Mouse (Mus musculus) neural tube, embryonic 13.5 days (tissue): ENCODE measurements around the gene Plekhg2. TPM values are rescaled to one million over a fixed set of nuclear protein-coding genes. Genes with fewer than 3 reads are reported as not detected.

Source experiments
- ATAC-seq: fragments of 200-750 bp; cut with Nextera tagmentation; 2 replicates; pipeline ENCODE4 v1.8.0; 2017; ENCODE audit warnings: low read depth, mild to moderate bottlenecking, moderate TSS enrichment, moderate library complexity
- H3K27ac ChIP-seq: fragments of 300-500 bp; sonication (generic); replicated peaks from 2 replicates; pipeline ENCODE4 v1.5.1; 2015; ENCODE audit warnings: moderate library complexity, mild to moderate bottlenecking, inconsistent platforms
- H3K27me3 ChIP-seq: fragments of 300-500 bp; sonication (generic); 2 replicates; pipeline ENCODE4 v1.6.1; 2015; ENCODE audit warnings: mild to moderate bottlenecking, inconsistent platforms
- H3K36me3 ChIP-seq: fragments of 300-500 bp; sonication (generic); 2 replicates; pipeline ENCODE4 v1.6.1; 2015; ENCODE audit warnings: mild to moderate bottlenecking, inconsistent platforms
- H3K4me1 ChIP-seq: fragments of 300-500 bp; sonication (generic); replicated peaks from 2 replicates; pipeline ENCODE4 v1.6.1; 2015; ENCODE audit warnings: inconsistent platforms
- H3K4me2 ChIP-seq: fragments of 300-500 bp; sonication (generic); 2 replicates; pipeline ENCODE4 v1.6.1; 2015; ENCODE audit warnings: inconsistent platforms, mild to moderate bottlenecking, moderate library complexity
- H3K4me3 ChIP-seq: fragments of 300-500 bp; sonication (generic); 2 replicates; pipeline ENCODE4 v1.5.1; 2015; ENCODE audit warnings: mild to moderate bottlenecking, inconsistent platforms
- H3K9ac ChIP-seq: fragments of 300-500 bp; sonication (generic); 2 replicates; pipeline ENCODE4 v1.6.1; 2015; ENCODE audit warnings: moderate library complexity, mild to moderate bottlenecking, inconsistent platforms
- H3K9me3 ChIP-seq: fragments of 300-500 bp; sonication (generic); 2 replicates; pipeline ENCODE4 v1.6.1; 2016; ENCODE audit warnings: inconsistent platforms
- WGBS: fragments of 180-500 bp; shearing (Covaris S2); methylation state at CpG from one replicate; pipeline ENCODE4 v1.1.7; 2015; 5-methylcytosine and 5-hydroxymethylcytosine counted together
- polyA plus RNA-seq: library from polyadenylated mRNA; unstranded; fragments of >200 nt; fragmentation: Nextera tagmentation; extraction: Ambion mirVana; gene quantifications from 2 replicates; pipeline ENCODE4 v1.2.1, GENCODE M21; 2015

Plekhg2 gene
- polyA plus RNA-seq, 1 experiment from 2014 or later, result 33.8 TPM

DNA sequence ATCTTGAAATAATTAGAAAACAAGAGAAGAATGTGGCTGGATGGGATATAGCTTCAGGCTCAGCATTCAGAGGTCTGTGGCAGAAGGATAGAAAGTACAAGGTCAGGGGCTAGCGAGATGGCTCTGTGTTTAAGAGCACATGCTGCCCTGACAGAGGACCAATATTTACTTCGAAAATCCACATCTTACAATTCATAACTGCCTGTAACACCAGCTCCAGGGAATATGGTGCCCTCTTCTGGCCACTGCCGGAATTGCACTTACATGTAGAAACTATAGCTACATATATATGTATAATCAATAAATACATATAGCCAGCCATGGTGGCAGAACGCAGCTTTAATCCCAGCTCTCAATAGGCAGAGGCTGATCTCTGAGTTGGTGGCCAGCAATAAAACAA is 27.8 kb downstream of the Plekhg2 start:
- no peak overlapping the region for H3K4me3 ChIP-seq
- no peak overlapping the region for H3K4me2 ChIP-seq
- no peaks in the 10 kb centered on the region for H3K27me3 ChIP-seq
- WGBS, result 7% methylated on average over 4 of the region's 4 CpGs
- no peak overlapping the region for H3K27ac ChIP-seq
- no peaks in the 10 kb centered on the region for H3K9me3 ChIP-seq
- H3K36me3 ChIP-seq, result no peaks in the 10 kb centered on the region
- H3K9ac ChIP-seq, result no peak overlapping the region
- peaks cover 3% of the 10 kb centered on the region for H3K4me1 ChIP-seq
- ATAC-seq, result no peak

DNA sequence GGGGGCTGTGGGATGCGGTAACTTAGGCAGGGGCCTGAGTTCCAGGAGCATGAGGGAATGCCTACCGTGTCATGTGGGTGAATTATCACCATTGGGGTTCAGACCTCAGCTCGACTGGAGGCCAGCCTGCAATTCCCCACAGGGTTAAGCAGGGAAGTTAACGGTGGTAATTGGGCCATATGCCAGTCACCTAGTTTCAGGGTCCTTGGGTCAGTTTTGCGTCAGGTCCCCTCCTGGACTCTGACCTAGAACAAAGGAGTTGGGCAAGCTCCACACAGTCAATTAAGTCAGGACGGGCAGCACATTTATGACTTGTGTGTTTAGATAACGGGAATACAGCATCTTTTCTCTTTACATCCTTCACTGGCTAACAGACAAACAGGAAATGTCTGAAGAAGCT is 31.0 kb downstream of the Plekhg2 start:
- Histone ChIP-seq H3K9me3 (no peaks in the 10 kb centered on the region), H3K4me2 (no peak overlapping the region), H3K27me3 (no peaks in the 10 kb centered on the region), H3K4me3 (no peak overlapping the region), H3K4me1 (peaks cover 16% of the 10 kb centered on the region), H3K36me3 (no peaks in the 10 kb centered on the region), H3K9ac (no peak overlapping the region), H3K27ac (no peak overlapping the region)
- WGBS, result 21% methylated on average over 7 of the region's 7 CpGs
- ATAC-seq, result no peak

- Histone ChIP-seq H3K27ac (peak overlapping the region; percentile 85), H3K36me3 (peaks cover 9% of the 10 kb centered on the region; the same call in 1 of the 2 replicates), H3K4me1 (peaks cover 30% of the 10 kb centered on the region), H3K4me2 (peak overlapping the region; percentile 89), H3K9ac (peak overlapping the region; percentile 96; the same call in 1 of the 2 replicates), H3K9me3 (no peaks in the 10 kb centered on the region), H3K27me3 (no peaks in the 10 kb centered on the region), H3K4me3 (peak overlapping the region; percentile 89)
- 0 out of 2 replicates have a peak, but pooled peaks have one; percentile 3 for ATAC-seq
- WGBS, result 78% methylated on average over 19 of the region's 19 CpGs
Observed at GRCm38 (mm10) chr7:28339213-28339917, 33.0 kb downstream of the Plekhg2 start.

GRCm38 (mm10) chr7:28338108-28338998 is 34.0 kb downstream of the Plekhg2 start, which contains the start of gene Supt5:
Gene Supt5, minus strand, starts transcription at chr7:28338746.
- Histone ChIP-seq H3K4me1 (peaks cover 30% of the 10 kb centered on the region), H3K9ac (peak within 1 kb of the TSS; percentile 96), H3K9me3 (no peaks in the 10 kb centered on the region), H3K36me3 (peaks cover 14% of the 10 kb centered on the region; the same call in 1 of the 2 replicates), H3K4me3 (peak within 1 kb of the TSS; percentile 89), H3K27me3 (no peaks in the 10 kb centered on the region), H3K27ac (peak within 1 kb of the TSS; percentile 85), H3K4me2 (peak within 1 kb of the TSS; percentile 89)
- WGBS, result under 1% methylated on average over 77 of the region's 77 CpGs
- peak; percentile 99 for ATAC-seq

DNA sequence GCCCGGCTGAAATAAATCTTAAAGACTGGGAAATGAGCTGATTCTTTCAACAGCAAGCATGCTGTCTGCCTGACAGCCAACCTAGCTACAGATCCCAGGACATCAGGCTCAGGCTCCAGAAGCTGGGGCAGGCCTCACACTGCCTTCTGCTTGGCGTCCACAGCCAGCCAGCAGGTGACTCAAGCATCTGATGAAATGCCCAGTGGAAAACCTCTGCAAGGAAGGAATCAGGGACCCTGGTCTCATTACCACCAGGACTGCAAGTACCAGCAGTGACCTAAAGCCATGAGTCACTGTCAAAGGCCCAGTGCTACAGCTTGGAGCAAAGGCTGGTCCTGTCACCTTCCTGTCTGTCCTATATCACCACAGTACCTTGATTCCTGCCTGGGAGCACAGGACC is 36.9 kb downstream of the Plekhg2 start:
- Histone ChIP-seq H3K27ac (no peak overlapping the region), H3K4me1 (peaks cover 30% of the 10 kb centered on the region), H3K4me3 (no peak overlapping the region), H3K9ac (no peak overlapping the region), H3K4me2 (no peak overlapping the region), H3K9me3 (no peaks in the 10 kb centered on the region), H3K36me3 (peaks cover 36% of the 10 kb centered on the region), H3K27me3 (no peaks in the 10 kb centered on the region)
- WGBS, result 91% methylated on average over 2 of the region's 2 CpGs
- ATAC-seq, result no peak

DNA sequence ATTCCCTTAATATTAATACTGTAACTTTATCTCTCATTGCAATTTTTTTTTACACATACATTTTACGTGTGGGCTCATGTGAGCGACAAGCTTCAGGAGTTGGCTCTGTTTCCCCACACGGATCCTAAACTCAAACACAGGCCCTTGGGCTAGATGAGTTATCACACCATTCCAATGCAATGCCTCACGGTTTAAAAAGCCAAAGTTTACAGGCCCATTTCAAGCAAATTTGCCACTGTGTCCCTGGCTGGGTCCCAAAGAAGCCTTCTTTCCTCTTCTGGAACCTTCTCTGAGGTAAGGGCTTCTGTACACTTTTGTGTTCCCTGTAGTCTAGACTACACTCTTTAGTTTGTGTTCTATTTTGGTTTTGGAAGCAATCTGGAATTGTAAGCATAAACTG is 37.9 kb downstream of the Plekhg2 start:
- Histone ChIP-seq H3K4me3 (no peak overlapping the region), H3K9me3 (no peaks in the 10 kb centered on the region), H3K27ac (no peak overlapping the region), H3K4me2 (no peak overlapping the region), H3K27me3 (no peaks in the 10 kb centered on the region), H3K9ac (no peak overlapping the region), H3K4me1 (peaks cover 30% of the 10 kb centered on the region), H3K36me3 (peaks cover 45% of the 10 kb centered on the region)
- ATAC-seq, result no peak
- 91% methylated on average over 4 of the region's 4 CpGs for WGBS

DNA sequence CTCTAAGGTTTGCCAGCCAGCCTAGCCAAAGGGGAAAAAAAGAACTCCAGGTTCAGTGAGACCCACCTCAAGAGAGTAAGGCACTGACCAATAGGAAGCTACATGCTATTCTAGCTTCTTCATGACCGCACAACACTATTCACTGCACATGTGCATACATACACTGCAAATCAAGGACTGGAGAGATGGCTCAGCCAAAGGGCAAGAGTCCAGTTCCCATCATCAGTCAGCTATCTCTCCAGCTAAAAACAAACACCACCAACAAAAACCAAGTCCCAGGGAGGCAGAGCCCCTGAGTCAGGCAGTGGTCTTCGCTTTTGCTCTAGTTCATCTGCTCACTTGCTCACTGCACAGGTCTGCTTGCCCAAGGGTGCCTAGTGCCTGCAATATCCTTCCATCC is 44.1 kb downstream of the Plekhg2 start:
- 92% methylated on average over 2 of the region's 2 CpGs for WGBS
- Histone ChIP-seq H3K9ac (no peak overlapping the region), H3K4me3 (no peak overlapping the region), H3K36me3 (peaks cover 94% of the 10 kb centered on the region), H3K27me3 (no peaks in the 10 kb centered on the region), H3K4me2 (no peak overlapping the region), H3K9me3 (no peaks in the 10 kb centered on the region), H3K4me1 (no peaks in the 10 kb centered on the region), H3K27ac (no peak overlapping the region)
- ATAC-seq, result no peak

- WGBS, result 81% methylated on average over 4 of the region's 4 CpGs
- H3K9ac ChIP-seq, result no peak overlapping the region
- no peaks in the 10 kb centered on the region for H3K4me1 ChIP-seq
- H3K4me3 ChIP-seq, result no peak overlapping the region
- H3K36me3 ChIP-seq, result peaks cover 100% of the 10 kb centered on the region
- no peak for ATAC-seq
- no peaks in the 10 kb centered on the region for H3K27me3 ChIP-seq
- no peak overlapping the region for H3K27ac ChIP-seq
- H3K4me2 ChIP-seq, result no peak overlapping the region
- H3K9me3 ChIP-seq, result no peaks in the 10 kb centered on the region
Observed at GRCm38 (mm10) chr7:28326457-28326856, 45.9 kb downstream of the Plekhg2 start.

- Histone ChIP-seq H3K27me3 (no peaks in the 10 kb centered on the region), H3K9ac (no peak overlapping the region), H3K4me3 (no peak overlapping the region), H3K4me1 (no peaks in the 10 kb centered on the region), H3K9me3 (no peaks in the 10 kb centered on the region), H3K36me3 (peaks cover 100% of the 10 kb centered on the region), H3K4me2 (no peak overlapping the region), H3K27ac (no peak overlapping the region)
- no peak for ATAC-seq
- 95% methylated on average over 8 of the region's 8 CpGs for WGBS
Observed at GRCm38 (mm10) chr7:28325293-28325692, 47.1 kb downstream of the Plekhg2 start.

- Histone ChIP-seq H3K27me3 (no peaks in the 10 kb centered on the region), H3K4me3 (no peak overlapping the region), H3K9me3 (no peaks in the 10 kb centered on the region), H3K27ac (no peak overlapping the region), H3K4me2 (no peak overlapping the region), H3K4me1 (no peaks in the 10 kb centered on the region), H3K36me3 (peaks cover 100% of the 10 kb centered on the region), H3K9ac (no peak overlapping the region)
- WGBS, result 94% methylated on average over 15 of the region's 15 CpGs
- no peak for ATAC-seq
Observed at GRCm38 (mm10) chr7:28321974-28322720, 50.3 kb downstream of the Plekhg2 start.

DNA sequence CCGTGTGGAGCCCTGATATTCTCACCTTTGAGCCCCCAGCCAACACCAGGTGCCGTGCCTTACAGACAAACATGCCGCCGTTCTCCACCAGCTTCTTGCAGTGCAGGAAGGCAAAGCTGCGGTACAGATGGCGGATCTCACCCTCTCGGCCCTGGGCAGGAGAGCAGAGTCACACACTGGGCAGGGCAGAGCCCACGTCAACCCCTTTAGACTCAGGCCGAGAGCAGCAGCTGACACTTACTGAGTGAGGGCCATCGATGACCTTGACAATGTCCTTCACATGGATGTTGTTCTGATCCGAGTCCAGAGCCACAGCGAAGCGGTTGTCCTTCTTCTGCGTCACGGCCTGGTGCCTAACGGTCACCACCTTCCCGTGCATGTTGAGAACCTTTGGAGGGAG is 53.7 kb downstream of the Plekhg2 start:
- Histone ChIP-seq H3K4me3 (no peak overlapping the region), H3K9me3 (no peaks in the 10 kb centered on the region), H3K27ac (no peak overlapping the region), H3K36me3 (peaks cover 99% of the 10 kb centered on the region), H3K27me3 (no peaks in the 10 kb centered on the region), H3K4me2 (no peak overlapping the region), H3K4me1 (no peaks in the 10 kb centered on the region), H3K9ac (no peak overlapping the region)
- 94% methylated on average over 17 of the region's 17 CpGs for WGBS
- ATAC-seq, result no peak

GRCm38 (mm10) chr7:28318036-28318435 is 54.4 kb downstream of the Plekhg2 start:
- Histone ChIP-seq H3K27me3 (no peaks in the 10 kb centered on the region), H3K9me3 (no peaks in the 10 kb centered on the region), H3K36me3 (peaks cover 92% of the 10 kb centered on the region), H3K4me3 (no peak overlapping the region), H3K4me1 (no peaks in the 10 kb centered on the region), H3K4me2 (no peak overlapping the region), H3K9ac (no peak overlapping the region), H3K27ac (no peak overlapping the region)
- 84% methylated on average over 3 of the region's 3 CpGs for WGBS
- no peak for ATAC-seq
